Mouse (Mus musculus) left cerebral cortex, adult 2 months (tissue): ENCODE measurements around the gene Capn2. TPM values are rescaled to one million over a fixed set of nuclear protein-coding genes. Genes with fewer than 3 reads are reported as not detected.

Experiments
- DNase-seq, 2 experiments: peaks; one replicate each; pipeline ENCODE4 v3.0.0; 2021 to 2022; ENCODE audit warnings: low spot score in 2 of 2, mixed read lengths in 1 of 2; ENCODE audit errors: extremely low spot score in 1 of 2
- H3K27ac ChIP-seq: fragments of 200-600 bp; 2 replicates; pipeline ENCODE4 v1.8.1; 2022
- H3K4me3 ChIP-seq: fragments of 200-600 bp; 2 replicates; pipeline ENCODE4 v1.8.1; 2022
- CTCF ChIP-seq: fragments of 200-600 bp; IDR thresholded peaks from 2 replicates; pipeline ENCODE4 v1.8.1; 2022; ENCODE audit warnings: antibody characterized with exemption, mild to moderate bottlenecking, moderate library complexity
- intact Hi-C: fragments of 180-260 bp; cut with DNase I; formaldehyde crosslinking; loops from one replicate; pipeline ENCODE4 v1.15.1; 2025
- total RNA-seq, 2 experiments: library from RNA; stranded (reverse); gene quantifications; 2 replicates each; pipeline ENCODE4 v1.2.3; 2021

The Capn2 gene
- total RNA-seq, 2 experiments from 2014 or later: 61.2 to 63.7 TPM

GRCm38 (mm10) chr1:182475005-182475796, 42.2 kb downstream of the Capn2 start:
- peak; percentile 42 for TF ChIP-seq CTCF
- no peak for DNase-seq
- no peak overlapping the region for H3K4me3 ChIP-seq
- H3K27ac ChIP-seq: peak overlapping the region; percentile 59; the same call in 1 of the 2 replicates
- intact Hi-C loops: no loop called here

GRCm38 (mm10) chr1:182465978-182466377, 51.4 kb downstream of the Capn2 start:
- TF ChIP-seq CTCF: peak; percentile 1; the same call in 1 of the 2 replicates
- intact Hi-C loops: no loop called here
- Histone ChIP-seq H3K4me3 (no peak overlapping the region), H3K27ac (no peak overlapping the region)
- no peak for DNase-seq

- H3K27ac ChIP-seq: no peak overlapping the region
- TF ChIP-seq CTCF: no peak
- H3K4me3 ChIP-seq: no peak overlapping the region
- intact Hi-C loops: no loop called here
- DNase-seq: no peak
These were observed 52.1 kb downstream of the Capn2 start for GRCm38 (mm10) chr1:182465309-182465708.

- Histone ChIP-seq H3K4me3 (no peak overlapping the region), H3K27ac (peak overlapping the region; percentile 13; the same call in 1 of the 2 replicates)
- no peak for DNase-seq
- TF ChIP-seq CTCF: no peak
- intact Hi-C loops: no loop called here
These were observed 55.6 kb downstream of the Capn2 start for GRCm38 (mm10) chr1:182461813-182462212.

- TF ChIP-seq CTCF: no peak
- Histone ChIP-seq H3K27ac (peak overlapping the region; percentile 47), H3K4me3 (no peak overlapping the region)
- intact Hi-C loops: no loop called here
- no peak for DNase-seq
These were observed 56.1 kb downstream of the Capn2 start for GRCm38 (mm10) chr1:182461261-182461660.

GRCm38 (mm10) chr1:182460291-182461244, 56.8 kb downstream of the Capn2 start:
- intact Hi-C loops: no loop called here
- no peak for TF ChIP-seq CTCF
- no peak for DNase-seq
- Histone ChIP-seq H3K4me3 (no peak overlapping the region), H3K27ac (peak overlapping the region; percentile 47)

- DNase-seq: no peak
- no peak for TF ChIP-seq CTCF
- Histone ChIP-seq H3K27ac (no peak overlapping the region), H3K4me3 (no peak overlapping the region)
- intact Hi-C loops: no loop called here
These were observed 58.0 kb downstream of the Capn2 start for GRCm38 (mm10) chr1:182459436-182459835.

- Histone ChIP-seq H3K4me3 (no peak overlapping the region), H3K27ac (peak overlapping the region; percentile 21; the same call in 1 of the 2 replicates)
- no peak for DNase-seq
- no peak for TF ChIP-seq CTCF
- intact Hi-C loops: no loop called here
These were observed 58.9 kb downstream of the Capn2 start for GRCm38 (mm10) chr1:182458556-182458955.

- no peak for DNase-seq
- peak overlapping the region; percentile 26; the same call in 1 of the 2 replicates for H3K27ac ChIP-seq
- intact Hi-C loops: no loop called here
- no peak overlapping the region for H3K4me3 ChIP-seq
- TF ChIP-seq CTCF: no peak
These were observed 62.3 kb downstream of the Capn2 start for GRCm38 (mm10) chr1:182455080-182455479.

GRCm38 (mm10) chr1:182452473-182452872, 64.9 kb downstream of the Capn2 start:
- no peak for DNase-seq
- no peak overlapping the region for H3K4me3 ChIP-seq
- intact Hi-C loops: no loop called here
- no peak for TF ChIP-seq CTCF
- H3K27ac ChIP-seq: no peak overlapping the region

- TF ChIP-seq CTCF: no peak
- intact Hi-C loops: no loop called here
- Histone ChIP-seq H3K4me3 (no peak overlapping the region), H3K27ac (peak overlapping the region; percentile 40; the same call in 1 of the 2 replicates)
- no peak for DNase-seq
These were observed 69.0 kb downstream of the Capn2 start for GRCm38 (mm10) chr1:182448276-182449035.

- no peak for DNase-seq
- intact Hi-C loops: no loop called here
- Histone ChIP-seq H3K27ac (no peak overlapping the region), H3K4me3 (no peak overlapping the region)
- TF ChIP-seq CTCF: no peak
These were observed 73.3 kb downstream of the Capn2 start for GRCm38 (mm10) chr1:182444116-182444515.
